Mouse (Mus musculus) CD4-positive, CD25-positive, alpha-beta regulatory T cell (primary cell): Measurements from ENCODE around the gene Mov10. TPM values are rescaled to one million over a fixed set of nuclear protein-coding genes. Genes with fewer than 3 reads are reported as not detected.

Experiments used
- polyA plus RNA-seq: library from polyadenylated mRNA; unstranded; fragments of 100-300 nt; shearing (Covaris generic); gene quantifications from one replicate; pipeline ENCODE4 v1.2.1, GENCODE M21; 2017

The Mov10 gene
- 52.1 TPM for polyA plus RNA-seq

DNA sequence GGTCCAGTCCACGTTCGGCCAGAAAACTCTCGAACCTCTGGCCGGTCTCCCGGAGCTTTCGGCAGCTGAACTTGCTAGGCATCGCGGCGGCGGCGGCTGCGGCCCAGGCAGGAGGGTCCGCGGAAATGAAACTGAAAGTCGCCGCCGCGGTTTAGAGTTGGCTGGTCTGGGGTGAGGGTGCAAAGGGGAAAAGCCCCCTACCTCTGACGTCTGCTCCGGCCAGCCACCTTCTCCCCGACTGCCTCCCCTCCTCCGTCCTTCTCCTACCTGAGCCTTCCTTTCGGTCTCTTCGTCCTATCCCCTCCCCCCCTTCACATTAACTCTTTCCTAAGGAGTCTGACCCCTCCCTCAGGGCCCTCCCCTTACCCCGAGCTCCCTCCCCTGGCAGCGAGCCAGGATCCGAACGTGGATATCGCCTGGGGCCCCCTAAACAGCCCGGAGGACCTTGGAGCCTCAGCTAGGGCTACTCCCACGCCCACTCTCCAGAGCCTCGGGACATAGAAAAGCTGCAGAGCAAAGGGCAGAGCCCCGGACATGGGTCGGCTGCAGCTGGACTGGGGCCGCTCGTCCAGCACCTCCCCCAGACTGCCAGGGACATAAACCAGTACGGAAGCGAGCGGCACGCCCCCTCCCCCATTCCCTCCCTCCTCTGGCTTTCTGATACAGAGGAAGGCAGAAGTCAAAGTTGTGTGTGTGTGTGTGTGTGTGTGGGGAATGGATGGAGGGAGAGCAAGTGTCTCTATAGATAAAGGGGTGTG lies at the start of gene Mov10:
Gene Mov10 (minus strand): TSS at position 573 of the 758 bp plus-strand sequence.

DNA sequence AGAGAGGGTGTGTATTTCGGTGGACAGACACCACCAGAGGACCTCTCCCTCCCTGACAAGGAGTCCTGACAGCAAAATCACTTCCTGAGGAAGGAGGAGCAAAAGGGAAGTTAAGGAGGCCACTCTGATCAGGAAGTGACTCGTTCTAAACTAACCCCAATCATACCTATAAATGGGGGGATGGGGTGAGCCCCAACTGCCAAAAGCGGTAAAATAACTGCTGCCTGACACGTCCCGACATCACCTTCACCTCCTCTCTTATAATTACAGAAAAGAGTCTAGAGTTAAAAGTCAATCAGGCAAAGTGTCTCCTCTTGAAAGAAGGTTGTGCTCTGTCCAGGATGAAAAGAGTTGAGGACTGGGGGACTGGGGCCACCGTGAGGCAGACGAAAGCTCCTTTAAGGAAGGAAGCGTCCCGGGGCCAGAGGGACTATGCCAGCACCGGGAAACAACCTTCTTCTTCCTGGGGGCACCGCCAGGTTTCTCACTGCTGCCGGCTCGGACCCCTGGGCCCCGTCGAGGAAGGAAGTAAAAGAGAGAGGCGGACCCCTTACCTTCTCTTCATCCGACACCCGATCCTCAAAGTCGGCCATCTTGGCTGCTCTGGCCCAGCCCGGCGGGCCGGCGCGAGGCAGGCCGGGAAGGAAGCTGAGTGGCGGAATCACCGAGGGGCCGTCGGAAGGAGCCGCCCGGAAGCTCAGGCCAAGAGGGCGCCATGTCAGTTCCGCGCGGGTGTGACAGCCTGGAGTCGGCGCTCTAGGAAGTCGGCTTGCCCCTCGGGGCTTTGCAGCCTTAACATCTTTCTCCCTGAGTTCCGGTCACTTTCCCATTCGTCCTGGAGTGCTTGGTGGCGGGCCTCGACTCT lies 45.7 kb upstream of the Mov10 start, which contains the start of the genes St7l and Capza1:
Gene St7l (plus strand): TSS at position 220 of the 865 bp plus-strand sequence.
Gene Capza1 (minus strand): TSS at position 720 of the 865 bp plus-strand sequence.

GRCm38 (mm10) chr3:104788075-104788474 lies 30.3 kb downstream of the Mov10 start, which contains the start of gene Rhoc:
Gene Rhoc (plus strand): TSS chr3:104788375.

DNA sequence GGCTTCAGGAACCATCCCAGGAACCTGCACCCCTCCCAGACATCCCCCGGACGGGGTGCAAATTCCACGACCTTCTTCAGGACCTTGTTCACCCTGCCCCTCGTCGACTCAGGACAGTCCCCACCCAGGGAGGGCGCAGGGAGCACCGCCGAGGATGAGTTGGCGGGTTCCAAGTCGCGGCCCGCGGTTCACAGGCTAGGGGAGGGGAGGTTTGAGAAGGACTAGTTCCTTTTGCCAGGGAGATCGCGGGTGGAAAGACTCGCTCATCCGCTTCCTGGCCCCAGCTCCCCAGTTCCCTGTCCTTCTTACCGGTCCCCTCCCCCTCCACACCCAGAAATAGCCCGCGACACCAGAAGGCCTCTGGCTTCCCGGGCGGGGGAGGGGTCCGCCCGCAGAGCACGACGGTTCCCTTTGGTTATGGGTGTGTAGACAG lies 36.9 kb downstream of the Mov10 start, which contains the start of gene Fam19a3:
Gene Fam19a3 (minus strand): TSS at position 370 of the 433 bp plus-strand sequence.

DNA sequence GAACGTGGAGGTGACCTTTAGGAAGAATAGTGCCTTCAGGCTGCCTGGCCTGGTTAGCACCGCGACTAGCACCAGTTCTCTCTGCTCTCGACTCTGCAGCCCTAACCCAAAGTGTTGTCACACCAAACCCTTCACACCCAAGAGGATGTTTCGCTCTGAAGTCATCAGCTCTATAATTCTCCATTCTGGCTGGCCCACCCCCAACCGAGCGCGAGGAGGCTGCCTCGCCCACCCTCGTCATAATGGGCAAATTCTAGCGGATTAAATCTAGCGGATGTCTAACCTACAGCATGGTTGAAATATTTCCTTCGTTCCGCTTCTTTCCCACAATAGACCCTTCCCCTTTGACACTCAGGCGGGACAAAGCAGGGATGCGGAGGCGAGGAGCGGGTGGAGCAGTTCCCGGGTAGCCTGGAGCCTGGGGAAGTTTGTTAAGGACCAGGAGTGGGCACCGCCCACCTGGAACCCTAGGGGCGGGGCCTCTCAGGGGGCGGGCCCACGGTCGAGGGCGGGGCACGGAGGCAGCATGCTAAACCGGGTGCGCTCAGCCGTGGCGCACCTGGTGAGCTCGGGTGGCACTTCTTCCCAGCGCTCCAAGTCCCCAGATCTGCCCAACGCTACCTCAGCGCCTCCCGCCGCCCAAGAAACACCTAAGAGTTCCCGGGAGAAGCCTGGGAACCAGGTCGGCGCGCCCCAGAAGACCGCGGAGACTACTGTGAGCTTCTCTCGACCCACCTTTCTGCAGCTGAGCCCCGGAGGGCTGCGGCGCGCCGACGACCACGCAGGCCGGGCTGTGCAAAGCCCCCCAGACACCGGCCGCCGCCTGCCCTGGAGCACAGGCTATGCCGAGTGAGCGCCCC lies 37.6 kb downstream of the Mov10 start, which contains the start of gene Ppm1j:
Gene Ppm1j (plus strand): TSS at position 496 of the 860 bp plus-strand sequence.

Other genes with a start within 250 kb of the Mov10 start
- 23.6 TPM for gene Slc16a1, start 179.9 kb downstream of the Mov10 start, polyA plus RNA-seq
- gene Ppm1j, start 37.5 kb downstream of the Mov10 start, polyA plus RNA-seq, result 74.4 TPM
- 2.0 TPM for gene Fam19a3, start 36.7 kb downstream of the Mov10 start, polyA plus RNA-seq
- gene Rhoc, start 30.2 kb downstream of the Mov10 start, polyA plus RNA-seq, result 10.1 TPM
- 42.7 TPM for gene St7l, start 45.4 kb upstream of the Mov10 start, polyA plus RNA-seq
- gene Capza1, start 45.9 kb upstream of the Mov10 start, polyA plus RNA-seq, result 468 TPM
- gene Wnt2b, start 143.4 kb upstream of the Mov10 start, polyA plus RNA-seq, result 0.28 TPM
- 0.11 TPM for gene Cttnbp2nl, start 234.6 kb upstream of the Mov10 start, polyA plus RNA-seq
- gene 4930564D02Rik, start 248.3 kb upstream of the Mov10 start, polyA plus RNA-seq, result not detected